Mouse (Mus musculus): ENCODE measurements around the gene Entpd1. TPM values are rescaled to one million over a fixed set of nuclear protein-coding genes. Genes with fewer than 3 reads are reported as not detected.

Gene Entpd1
- 11.2 and 13.2 TPM in 2 replicates for polyA plus RNA-seq (2015; fragmentation: Nextera tagmentation; extraction: Ambion mirVana)

DNA sequence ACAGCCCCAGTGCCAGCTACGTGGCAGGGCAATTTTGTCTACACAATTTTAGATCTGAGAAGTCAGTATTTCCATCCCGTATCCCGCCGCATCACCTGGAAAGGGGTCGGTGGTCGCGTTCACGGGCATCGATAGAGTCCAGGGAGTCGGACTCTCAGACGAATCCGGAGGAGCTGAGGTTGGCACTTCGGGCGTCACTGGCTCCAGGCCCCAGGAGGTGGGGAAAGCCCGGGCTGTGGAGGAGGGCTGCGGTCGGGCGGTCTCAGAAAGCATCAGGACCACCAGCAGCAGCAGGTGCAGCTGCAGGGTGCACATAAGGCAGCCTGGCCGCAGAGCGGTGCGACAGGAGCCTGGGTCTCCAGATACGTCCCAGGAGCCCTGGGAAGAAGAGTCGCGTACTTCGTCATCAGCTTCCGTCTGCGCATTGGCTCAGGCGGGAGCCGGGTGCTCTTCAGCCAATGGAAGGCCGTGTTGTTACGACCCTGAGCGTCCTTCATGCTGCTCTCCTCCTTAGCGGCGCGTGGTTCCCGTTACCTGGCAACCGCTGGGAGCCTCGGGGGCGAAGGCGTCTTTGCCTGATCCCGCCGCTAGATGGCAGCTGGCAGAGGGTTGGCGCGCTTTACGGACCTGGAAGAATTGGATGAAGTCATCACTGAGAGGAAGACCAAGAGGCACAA is at the start of gene Entpd1, which contains the start of gene Tctn3:
TSS of gene Entpd1 (plus strand) at position 537 of the 677 bp plus-strand sequence.
TSS of gene Tctn3 (minus strand) at position 404 of the 677 bp plus-strand sequence.
- peak within 1 kb of the TSS; percentile 88 for H3K4me3 ChIP-seq
- peak within 1 kb of the TSS; percentile 69 for H3K4me2 ChIP-seq
- WGBS: under 1% methylated on average over 45 of the region's 45 CpGs
- H3K9ac ChIP-seq: peak within 1 kb of the TSS; percentile 56
- no peaks in the 10 kb centered on the region for H3K27me3 ChIP-seq
- peaks cover 25% of the 10 kb centered on the region for H3K36me3 ChIP-seq
- ATAC-seq (ENCODE audit: insufficient number of reproducible peaks, low FRiP score, low TSS enrichment, low read depth): peak; percentile 100
- peaks cover 12% of the 10 kb centered on the region; the same call in 1 of the 2 replicates for H3K4me1 ChIP-seq
- H3K9me3 ChIP-seq: no peaks in the 10 kb centered on the region
- H3K27ac ChIP-seq: no peak within 1 kb of the TSS

DNA sequence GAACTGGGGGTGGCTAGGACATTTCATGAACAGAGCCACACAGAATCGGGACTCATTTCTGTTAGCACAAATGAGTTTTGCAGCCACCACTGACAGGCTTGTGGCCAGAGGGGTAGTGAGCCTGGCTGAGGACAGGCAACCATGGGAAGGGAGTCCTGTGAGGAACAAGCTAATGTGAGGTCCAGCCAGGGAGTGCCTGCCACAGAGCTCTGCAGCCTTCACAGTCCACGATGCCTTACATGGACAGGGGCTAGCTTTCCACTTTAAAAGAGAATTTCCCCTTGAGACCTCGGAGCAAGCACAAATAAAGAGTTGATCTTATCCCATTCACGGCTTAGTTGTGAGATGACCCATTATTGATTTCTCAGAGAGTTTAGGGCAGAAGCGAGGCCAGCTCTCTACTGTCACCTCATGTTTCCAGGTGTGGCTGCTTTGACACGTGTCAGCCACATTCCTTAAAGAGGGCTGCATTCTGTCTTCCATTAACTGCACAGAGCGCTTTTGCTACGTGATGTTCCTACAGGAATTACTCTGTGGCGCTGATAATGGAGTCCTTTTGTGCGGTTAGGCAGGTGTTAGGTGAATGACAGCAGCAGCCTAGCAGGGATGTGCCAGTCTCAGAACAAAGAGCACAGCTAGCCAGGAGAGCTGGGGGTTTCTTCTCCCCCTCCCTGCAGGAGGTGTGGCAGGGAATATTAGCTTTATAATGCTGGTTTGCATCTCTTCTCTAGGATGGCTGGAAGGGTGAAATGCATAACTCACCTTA is 48.1 kb upstream of the Entpd1 start:
- H3K36me3 ChIP-seq: peaks cover 72% of the 10 kb centered on the region
- WGBS: 86% methylated on average over 10 of the region's 10 CpGs
- no peak for ATAC-seq (ENCODE audit: insufficient number of reproducible peaks, low FRiP score, low TSS enrichment, low read depth)

DNA sequence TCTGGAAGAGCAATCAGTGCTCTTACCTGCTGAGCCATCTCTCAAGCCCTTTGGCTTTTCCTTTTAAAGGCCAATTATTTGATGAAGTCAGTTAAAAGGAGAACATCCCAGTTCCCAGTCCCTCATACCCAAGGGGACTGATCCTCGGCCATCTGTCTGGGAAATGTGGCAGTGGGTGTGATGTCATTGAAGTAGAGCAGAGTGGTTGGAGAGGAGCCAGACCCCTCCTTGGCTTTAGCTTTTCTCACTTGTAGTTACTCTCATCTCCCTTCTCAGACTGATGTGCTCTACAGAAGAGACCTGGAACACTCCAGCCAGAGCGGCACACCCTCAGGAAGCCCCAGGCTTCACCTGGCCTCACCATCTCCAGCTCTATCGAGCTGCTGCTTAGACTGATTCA is 44.5 kb upstream of the Entpd1 start:
- Histone ChIP-seq H3K9ac (no peak overlapping the region), H3K27ac (no peak overlapping the region), H3K4me3 (no peak overlapping the region), H3K4me2 (no peak overlapping the region), H3K27me3 (no peaks in the 10 kb centered on the region), H3K9me3 (no peaks in the 10 kb centered on the region; the same call in 1 of the 2 replicates), H3K4me1 (no peaks in the 10 kb centered on the region), H3K36me3 (peaks cover 97% of the 10 kb centered on the region)
- WGBS: 84% methylated on average over 3 of the region's 3 CpGs
- no peak for ATAC-seq (ENCODE audit: insufficient number of reproducible peaks, low FRiP score, low TSS enrichment, low read depth)

More for the DNA sequence above, 48.1 kb upstream of the Entpd1 start:
- Histone ChIP-seq H3K4me2 (no peak overlapping the region), H3K4me1 (no peaks in the 10 kb centered on the region), H3K9me3 (no peaks in the 10 kb centered on the region), H3K27ac (no peak overlapping the region), H3K27me3 (no peaks in the 10 kb centered on the region), H3K4me3 (no peak overlapping the region), H3K9ac (no peak overlapping the region)

DNA sequence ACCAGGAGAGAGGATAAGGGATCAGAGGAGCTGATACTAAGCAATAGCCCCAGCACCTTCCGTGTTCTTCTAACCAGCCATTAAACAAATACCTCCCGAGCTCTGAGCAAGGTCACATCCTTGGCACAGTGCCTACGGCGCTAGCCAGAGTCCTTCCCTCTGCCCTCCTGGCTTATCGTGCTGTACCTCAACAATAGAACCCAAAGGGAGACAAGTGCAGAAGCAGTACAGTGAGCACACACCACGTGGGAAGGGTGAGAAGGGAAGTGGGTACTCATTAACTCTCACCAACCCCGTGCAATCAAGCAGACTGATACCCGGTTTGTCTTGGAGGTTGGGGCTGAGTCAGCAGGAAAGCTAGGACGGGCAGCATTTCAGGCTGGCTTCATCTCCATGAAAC is 41.4 kb upstream of the Entpd1 start:
- Histone ChIP-seq H3K9ac (no peak overlapping the region), H3K36me3 (peaks cover 98% of the 10 kb centered on the region), H3K4me2 (no peak overlapping the region), H3K4me1 (no peaks in the 10 kb centered on the region), H3K27ac (no peak overlapping the region), H3K4me3 (no peak overlapping the region), H3K27me3 (no peaks in the 10 kb centered on the region), H3K9me3 (no peaks in the 10 kb centered on the region; the same call in 1 of the 2 replicates)
- ATAC-seq (ENCODE audit: insufficient number of reproducible peaks, low FRiP score, low TSS enrichment, low read depth): no peak
- WGBS: 94% methylated on average over 9 of the region's 9 CpGs

DNA sequence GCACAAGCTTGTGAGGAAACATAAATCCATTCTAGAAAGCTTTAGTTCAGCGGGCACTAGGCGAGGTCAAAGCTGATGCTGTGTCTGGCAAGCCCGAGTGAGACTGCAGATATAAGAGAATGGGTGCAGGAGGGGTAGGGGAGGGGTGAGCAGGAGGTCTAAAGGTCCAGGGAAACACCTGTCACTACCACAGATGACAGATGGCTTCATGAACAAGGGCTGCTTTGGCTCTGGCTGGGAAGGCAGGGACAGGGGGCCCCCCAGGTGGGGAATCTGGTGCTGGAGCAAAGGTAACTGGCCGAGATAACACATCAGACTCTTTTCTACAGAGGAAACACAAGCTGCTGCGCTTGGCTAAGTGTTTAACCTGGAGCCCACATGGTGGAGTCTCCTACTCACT is 36.7 kb upstream of the Entpd1 start:
- no peak overlapping the region for H3K4me3 ChIP-seq
- no peak overlapping the region for H3K27ac ChIP-seq
- no peak for ATAC-seq (ENCODE audit: insufficient number of reproducible peaks, low FRiP score, low TSS enrichment, low read depth)
- WGBS: 80% methylated on average over 5 of the region's 5 CpGs
- H3K36me3 ChIP-seq: peaks cover 98% of the 10 kb centered on the region
- H3K9me3 ChIP-seq: no peaks in the 10 kb centered on the region
- no peak overlapping the region for H3K4me2 ChIP-seq
- H3K9ac ChIP-seq: no peak overlapping the region
- no peaks in the 10 kb centered on the region for H3K4me1 ChIP-seq
- H3K27me3 ChIP-seq: no peaks in the 10 kb centered on the region

DNA sequence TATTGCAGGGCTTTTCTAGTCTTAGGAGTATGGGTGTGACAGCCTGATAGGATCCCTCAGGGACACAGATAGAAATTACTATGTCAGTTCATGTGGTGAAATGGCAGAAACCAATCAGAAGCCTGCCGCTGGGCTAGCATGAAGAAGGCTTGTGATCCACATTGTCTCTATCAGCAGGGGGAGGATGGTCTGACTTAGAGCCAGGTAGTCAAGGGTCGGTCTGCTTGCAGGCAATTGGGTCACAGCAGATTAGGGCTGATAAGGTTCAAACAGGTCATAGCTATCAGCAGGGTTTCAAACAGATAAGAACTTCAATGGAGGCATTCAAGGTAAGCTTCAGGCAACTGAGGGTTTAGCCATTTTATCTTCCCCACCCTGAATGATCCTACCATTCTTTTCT is 31.3 kb upstream of the Entpd1 start:
- Histone ChIP-seq H3K9me3 (no peaks in the 10 kb centered on the region), H3K4me3 (no peak overlapping the region), H3K4me2 (no peak overlapping the region), H3K36me3 (peaks cover 82% of the 10 kb centered on the region), H3K4me1 (no peaks in the 10 kb centered on the region), H3K27me3 (no peaks in the 10 kb centered on the region), H3K9ac (no peak overlapping the region), H3K27ac (no peak overlapping the region)
- ATAC-seq (ENCODE audit: insufficient number of reproducible peaks, low FRiP score, low TSS enrichment, low read depth): no peak
- WGBS: 88% methylated on average over 2 of the region's 2 CpGs

DNA sequence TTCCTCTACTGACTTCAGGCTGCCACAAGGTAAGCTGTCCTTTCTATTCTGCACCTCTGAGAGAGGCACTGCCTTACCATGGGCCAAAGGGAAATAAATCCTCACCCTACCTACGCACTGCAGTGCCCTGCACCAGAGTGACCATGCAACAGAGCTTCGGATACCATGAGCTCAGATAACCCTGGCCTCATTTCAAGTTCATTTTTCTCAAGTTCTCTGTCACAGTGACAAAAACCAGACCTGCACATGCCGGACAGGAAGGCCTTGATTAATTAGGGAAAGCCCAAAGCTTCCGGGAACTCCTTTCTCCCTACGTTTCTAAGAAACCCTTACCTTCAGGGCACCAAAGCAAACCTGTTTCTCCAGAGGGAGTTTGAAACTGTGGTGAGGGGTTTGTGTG is 30.5 kb upstream of the Entpd1 start:
- Histone ChIP-seq H3K36me3 (peaks cover 79% of the 10 kb centered on the region), H3K4me3 (no peak overlapping the region), H3K4me2 (no peak overlapping the region), H3K27me3 (no peaks in the 10 kb centered on the region), H3K27ac (no peak overlapping the region), H3K4me1 (peaks cover 3% of the 10 kb centered on the region; the same call in 1 of the 2 replicates), H3K9ac (no peak overlapping the region), H3K9me3 (no peaks in the 10 kb centered on the region)
- ATAC-seq (ENCODE audit: insufficient number of reproducible peaks, low FRiP score, low TSS enrichment, low read depth): no peak
- WGBS: 53% methylated on average over 5 of the region's 5 CpGs

DNA sequence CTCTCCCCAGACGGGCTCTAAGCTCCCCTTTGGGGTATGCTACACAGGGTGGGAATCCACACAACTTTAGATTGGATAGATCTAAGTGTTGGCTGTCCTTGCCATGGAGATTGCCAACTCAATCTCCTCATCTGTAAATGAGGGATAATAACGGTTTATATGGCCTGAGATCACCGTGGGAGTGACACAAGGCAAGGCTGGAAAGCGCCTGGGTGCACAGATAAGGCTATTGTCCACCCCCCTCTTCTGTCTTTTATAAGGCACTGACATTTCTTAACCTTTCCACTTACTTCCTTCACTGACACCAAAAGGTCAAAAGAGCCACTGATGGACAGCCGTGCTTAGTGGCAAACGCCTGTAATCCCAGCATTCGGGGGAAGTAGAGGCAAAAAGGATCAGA is 25.3 kb upstream of the Entpd1 start:
- Histone ChIP-seq H3K9me3 (no peaks in the 10 kb centered on the region), H3K9ac (no peak overlapping the region), H3K4me1 (peaks cover 15% of the 10 kb centered on the region; the same call in 1 of the 2 replicates), H3K4me2 (peak overlapping the region; percentile 73), H3K36me3 (peaks cover 28% of the 10 kb centered on the region), H3K27me3 (no peaks in the 10 kb centered on the region), H3K4me3 (peak overlapping the region; percentile 89), H3K27ac (no peak overlapping the region)
- 62% methylated on average over 7 of the region's 7 CpGs for WGBS
- no peak for ATAC-seq (ENCODE audit: insufficient number of reproducible peaks, low FRiP score, low TSS enrichment, low read depth)

DNA sequence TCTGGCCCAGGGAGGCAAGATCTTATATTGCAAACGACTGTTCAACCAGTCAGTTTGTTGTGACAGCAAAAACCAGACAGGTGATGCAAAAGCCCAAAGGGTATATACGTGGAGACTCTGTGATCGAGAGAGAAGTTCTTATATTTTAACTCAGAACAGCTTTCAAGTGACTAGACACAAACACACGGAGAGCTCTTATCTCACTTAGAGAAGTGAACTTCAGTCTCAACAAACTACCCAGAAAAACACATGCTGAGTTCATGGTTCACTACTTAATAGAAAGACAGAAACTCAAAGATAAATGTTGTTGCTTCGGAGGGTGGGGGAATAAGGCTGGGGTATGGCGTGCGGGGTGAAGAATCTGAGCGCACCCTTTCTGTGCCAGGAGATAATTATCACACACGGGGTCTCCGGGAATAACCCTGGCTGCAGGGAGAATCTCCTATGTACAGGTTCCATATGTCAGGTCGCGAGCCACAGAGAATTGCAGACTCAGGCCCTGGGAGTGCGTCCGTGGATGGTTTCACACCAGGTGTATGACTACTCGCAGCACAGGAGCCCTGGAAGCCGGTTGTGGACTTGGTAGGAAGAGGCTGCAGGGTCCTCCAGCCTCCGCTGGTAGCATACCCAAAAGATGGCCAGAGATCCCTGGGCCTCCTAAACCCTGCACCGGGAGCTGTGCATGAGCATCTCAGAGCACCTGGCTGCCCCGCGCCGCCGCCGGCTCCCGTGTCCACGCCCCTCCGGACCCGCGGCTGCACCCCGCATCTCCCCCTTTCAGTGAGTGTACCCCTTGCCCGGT is 24.5 kb upstream of the Entpd1 start:
- peak overlapping the region; percentile 68 for H3K9ac ChIP-seq
- no peaks in the 10 kb centered on the region for H3K9me3 ChIP-seq
- H3K4me1 ChIP-seq: peaks cover 15% of the 10 kb centered on the region; the same call in 1 of the 2 replicates
- peak overlapping the region; percentile 89 for H3K4me3 ChIP-seq
- no peak; the same call in 1 of the 2 replicates for ATAC-seq (ENCODE audit: insufficient number of reproducible peaks, low FRiP score, low TSS enrichment, low read depth)
- 2% methylated on average over 30 of the region's 30 CpGs for WGBS
- no peaks in the 10 kb centered on the region for H3K27me3 ChIP-seq
- peak overlapping the region; percentile 73 for H3K4me2 ChIP-seq
- H3K36me3 ChIP-seq: peaks cover 20% of the 10 kb centered on the region
- H3K27ac ChIP-seq: peak overlapping the region; percentile 67; the same call in 1 of the 2 replicates

DNA sequence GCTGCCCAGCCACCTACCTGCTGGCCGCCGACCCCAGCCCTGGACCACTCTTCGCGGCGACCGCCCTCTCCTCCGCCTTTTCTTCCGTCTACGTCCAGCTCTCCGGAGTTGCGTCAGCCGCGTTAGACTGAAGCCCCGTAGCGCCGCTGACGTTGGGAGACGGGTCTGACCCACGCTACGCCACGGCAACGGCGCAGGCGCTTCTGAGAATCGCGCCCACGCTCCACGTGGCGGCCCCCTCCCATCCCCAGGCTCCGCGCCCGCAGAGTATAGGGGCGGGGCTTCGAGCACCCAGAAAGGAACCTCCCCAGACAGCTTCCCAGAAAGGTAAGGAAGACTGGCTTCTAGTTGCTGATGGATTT is 23.9 kb upstream of the Entpd1 start, which contains the start of gene Aldh18a1:
TSS of gene Aldh18a1 (minus strand) at position 171 of the 362 bp plus-strand sequence.
- peaks cover 15% of the 10 kb centered on the region; the same call in 1 of the 2 replicates for H3K4me1 ChIP-seq
- peak within 1 kb of the TSS; percentile 80 for H3K27ac ChIP-seq
- H3K27me3 ChIP-seq: no peaks in the 10 kb centered on the region
- H3K9ac ChIP-seq: peak within 1 kb of the TSS; percentile 68
- H3K36me3 ChIP-seq: peaks cover 16% of the 10 kb centered on the region
- no peaks in the 10 kb centered on the region for H3K9me3 ChIP-seq
- WGBS: under 1% methylated on average over 34 of the region's 34 CpGs
- peak within 1 kb of the TSS; percentile 73 for H3K4me2 ChIP-seq
- ATAC-seq (ENCODE audit: insufficient number of reproducible peaks, low FRiP score, low TSS enrichment, low read depth): peak; percentile 92
- peak within 1 kb of the TSS; percentile 89 for H3K4me3 ChIP-seq

DNA sequence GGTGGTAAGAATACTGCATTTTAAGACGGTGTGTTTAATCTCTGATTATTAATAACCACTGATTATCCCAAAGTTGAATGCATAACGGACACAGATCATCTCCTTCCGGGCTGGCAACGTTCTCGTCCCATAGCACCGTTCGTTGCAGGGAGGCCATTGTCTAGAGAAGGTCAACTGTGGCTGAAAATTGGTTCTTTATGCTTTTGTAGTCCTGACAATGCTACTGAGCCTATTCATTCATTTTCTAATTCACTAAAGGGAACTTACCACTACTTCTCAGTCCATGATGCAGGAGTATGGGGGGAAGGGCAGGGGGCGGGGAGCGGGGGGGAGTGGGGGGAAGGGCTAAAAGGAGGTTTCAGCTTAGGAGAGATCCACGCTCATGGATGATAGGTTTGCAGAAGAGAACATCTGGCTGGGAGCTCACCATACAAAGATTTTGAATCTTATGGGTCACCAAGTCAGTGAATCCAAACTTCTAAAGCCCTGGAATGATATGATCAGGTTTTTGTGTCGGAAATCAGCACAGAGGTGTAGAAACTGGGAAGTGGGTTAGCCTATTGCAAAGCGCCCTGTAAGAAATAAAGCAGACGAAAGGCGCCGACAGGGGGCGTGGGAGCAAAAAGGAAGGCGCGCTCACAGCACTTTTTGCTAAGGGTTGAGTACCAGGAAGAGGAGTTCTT is 23.2 kb upstream of the Entpd1 start:
- peak; percentile 53; the same call in 1 of the 2 replicates for ATAC-seq (ENCODE audit: insufficient number of reproducible peaks, low FRiP score, low TSS enrichment, low read depth)
- H3K4me1 ChIP-seq: peaks cover 15% of the 10 kb centered on the region; the same call in 1 of the 2 replicates
- H3K36me3 ChIP-seq: peaks cover 11% of the 10 kb centered on the region; the same call in 1 of the 2 replicates
- no peaks in the 10 kb centered on the region for H3K27me3 ChIP-seq
- H3K9me3 ChIP-seq: no peaks in the 10 kb centered on the region
- H3K9ac ChIP-seq: 0 out of 2 replicates have a peak overlapping the region, but pooled peaks have one; percentile 26
- H3K27ac ChIP-seq: peak overlapping the region; percentile 80
- peak overlapping the region; percentile 89 for H3K4me3 ChIP-seq
- H3K4me2 ChIP-seq: peak overlapping the region; percentile 73
- under 1% methylated on average over 18 of the region's 18 CpGs for WGBS
